Mouse (Mus musculus): ENCODE measurements around the gene Itga7.

GRCm38 (mm10) chr10:128902409-128902988 is 31.1 kb upstream of the Itga7 start:
- TF ChIP-seq CTCF (IDR thresholded peaks at IDR 0.05; ENCODE audit: control insufficient read depth, insufficient read depth, low read length) (no peak), POLR2A (IDR thresholded peaks at IDR 0.05; ENCODE audit: borderline replicate concordance, control insufficient read depth, low read depth, low read length) (no peak)
